Mouse (Mus musculus) yolk sac, embryonic 10.5 days (tissue): ENCODE data around the gene Sos1.
"Not testable (repeated sequence)": the region's sequence is repeated elsewhere in the genome, so short reads cannot be mapped to it uniquely, and the experiment has no call there.

ENCODE experiments used
- DNase-seq: peaks from one replicate; pipeline ENCODE4 v3.0.0-alpha.2; 2017; ENCODE audit warnings: low spot score

The Sos1 gene

GRCm38 (mm10) chr17:80420998-80421397, 59.3 kb downstream of the Sos1 start:
- no peak for DNase-seq

GRCm38 (mm10) chr17:80418572-80419210, 61.6 kb downstream of the Sos1 start:
- no peak for DNase-seq

GRCm38 (mm10) chr17:80411182-80411581, 69.1 kb downstream of the Sos1 start:
- DNase-seq, result no peak

- no peak for DNase-seq
Measured at GRCm38 (mm10) chr17:80398243-80398642, 82.0 kb downstream of the Sos1 start.

GRCm38 (mm10) chr17:80391423-80392403, 88.5 kb downstream of the Sos1 start:
- DNase-seq, result peak; percentile 60

GRCm38 (mm10) chr17:80390024-80390423, 90.2 kb downstream of the Sos1 start:
- no peak for DNase-seq

- no peak for DNase-seq
Measured at GRCm38 (mm10) chr17:80385671-80386070, 94.6 kb downstream of the Sos1 start.

GRCm38 (mm10) chr17:80378386-80378785, 101.9 kb downstream of the Sos1 start:
- not testable (repeated sequence) for DNase-seq

- no peak for DNase-seq
Measured at GRCm38 (mm10) chr17:80373726-80374096, 106.5 kb downstream of the Sos1 start.

GRCm38 (mm10) chr17:80372989-80373725, 107.1 kb downstream of the Sos1 start, which contains the start of gene Gm10190:
TSS of gene Gm10190 (minus strand) at chr17:80373541.
- DNase-seq, result peak; percentile 88

- DNase-seq, result no peak
Measured at GRCm38 (mm10) chr17:80368606-80369005, 111.6 kb downstream of the Sos1 start.

GRCm38 (mm10) chr17:80367276-80367675, 113.0 kb downstream of the Sos1 start:
- no peak for DNase-seq

GRCm38 (mm10) chr17:80360245-80360644, 120.0 kb downstream of the Sos1 start:
- no peak for DNase-seq

GRCm38 (mm10) chr17:80347234-80347633, 133.0 kb downstream of the Sos1 start:
- DNase-seq, result no peak

GRCm38 (mm10) chr17:80346591-80347125, 133.6 kb downstream of the Sos1 start:
- peak; percentile 14 for DNase-seq

- no peak for DNase-seq
Measured at GRCm38 (mm10) chr17:80345277-80345676, 135.0 kb downstream of the Sos1 start.
